Mouse (Mus musculus): ENCODE measurements around the gene Nup214. TPM values are rescaled to one million over a fixed set of nuclear protein-coding genes. Genes with fewer than 3 reads are reported as not detected.

Gene Nup214
- total RNA-seq, 2 experiments from 2014 or later: 63.9 to 65.9 TPM

DNA sequence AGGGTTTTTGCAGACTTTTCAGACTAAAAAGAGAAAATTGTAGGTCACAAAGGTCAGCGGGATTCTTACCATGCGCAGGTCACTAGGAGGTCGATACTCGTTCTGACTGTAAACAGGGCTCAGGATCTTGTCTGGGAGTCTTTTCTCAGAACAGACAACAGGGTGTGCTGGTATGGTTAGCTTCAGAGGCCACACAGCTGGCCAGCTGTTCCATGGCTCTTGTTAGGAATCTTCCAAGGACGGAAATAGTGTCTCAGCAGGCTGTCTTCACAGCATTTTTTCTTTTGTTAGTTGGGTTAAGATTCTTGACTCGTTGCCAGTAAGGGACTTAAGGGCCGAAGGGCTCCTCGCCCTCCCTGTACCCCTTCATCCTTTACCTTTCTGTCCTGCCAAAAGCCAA lies 7.4 kb upstream of the Nup214 start:
- no peak overlapping the region for H3K4me3 ChIP-seq
- intact Hi-C loops (cut with DNase I): no loop called here
- H3K27ac ChIP-seq: no peak overlapping the region
- DNase-seq (ENCODE audit: extremely low spot score in 1 of 2, low spot score in 2 of 2): no peak
- no peak for TF ChIP-seq CTCF (IDR thresholded peaks at IDR 0.05)

DNA sequence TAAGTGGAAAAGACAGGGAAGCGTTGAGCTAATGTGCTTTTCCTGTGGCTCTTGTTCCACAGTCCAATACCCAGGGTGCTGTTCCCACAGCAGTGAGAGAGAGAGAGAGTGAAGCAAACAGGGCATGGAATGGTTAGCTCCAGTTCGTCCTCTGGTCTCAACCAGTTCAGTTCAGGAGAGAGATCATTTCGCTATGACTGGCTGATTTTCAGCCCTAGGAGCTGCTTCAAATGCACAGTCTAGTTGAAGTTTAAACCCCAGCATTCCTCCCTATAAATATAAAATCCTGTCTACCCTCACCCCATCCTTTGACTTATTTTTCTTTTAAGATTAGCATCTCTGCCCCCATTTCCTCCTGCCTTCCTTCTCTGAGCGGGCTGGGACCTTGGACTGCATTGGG lies 1.6 kb upstream of the Nup214 start:
- no peak for TF ChIP-seq CTCF (IDR thresholded peaks at IDR 0.05)
- intact Hi-C loops (cut with DNase I): loop anchor here (2.0 kb wide), 1 partner anchor 56 kb away; no protein-coding TSS in a partner anchor
- no peak for DNase-seq (ENCODE audit: extremely low spot score in 1 of 2, low spot score in 2 of 2)
- H3K27ac ChIP-seq: no peak overlapping the region
- no peak overlapping the region for H3K4me3 ChIP-seq

DNA sequence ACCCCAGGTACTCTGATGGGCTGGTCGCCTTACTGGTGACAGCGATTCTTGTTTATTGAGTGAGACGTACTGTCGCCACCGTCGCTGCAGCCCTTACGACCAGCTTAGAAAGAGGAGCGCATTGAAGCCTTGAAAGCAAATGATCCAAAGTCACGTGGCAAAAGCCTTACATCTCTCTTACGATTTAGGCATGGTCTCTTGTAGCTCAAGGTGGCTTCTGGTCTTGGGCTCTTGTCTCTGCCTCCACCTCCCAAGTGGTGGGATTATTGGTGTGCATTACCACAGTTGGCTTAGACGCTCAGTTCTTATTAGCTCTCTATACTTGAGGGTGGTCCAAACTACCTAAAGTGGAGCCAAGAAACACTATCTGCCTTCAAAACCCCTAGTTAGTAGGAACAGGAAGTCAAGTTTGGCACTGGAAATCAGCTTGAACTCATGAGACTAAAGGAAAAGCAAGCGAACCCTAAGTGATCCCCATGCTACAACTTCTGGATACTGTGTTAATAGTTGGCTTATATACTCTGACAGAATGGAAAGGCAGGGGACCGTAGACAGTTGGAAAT lies 654 bp downstream of the Nup214 start:
- no peak for TF ChIP-seq CTCF (IDR thresholded peaks at IDR 0.05)
- Histone ChIP-seq H3K27ac (peak overlapping the region; percentile 93), H3K4me3 (peak overlapping the region; percentile 86)
- no peak for DNase-seq (ENCODE audit: extremely low spot score in 1 of 2, low spot score in 2 of 2)
- intact Hi-C loops (cut with DNase I): loop anchor here (2.0 to 5.0 kb wide), 2 partner anchors 162 to 303 kb away; partner anchors contain the start of gene Exosc2

DNA sequence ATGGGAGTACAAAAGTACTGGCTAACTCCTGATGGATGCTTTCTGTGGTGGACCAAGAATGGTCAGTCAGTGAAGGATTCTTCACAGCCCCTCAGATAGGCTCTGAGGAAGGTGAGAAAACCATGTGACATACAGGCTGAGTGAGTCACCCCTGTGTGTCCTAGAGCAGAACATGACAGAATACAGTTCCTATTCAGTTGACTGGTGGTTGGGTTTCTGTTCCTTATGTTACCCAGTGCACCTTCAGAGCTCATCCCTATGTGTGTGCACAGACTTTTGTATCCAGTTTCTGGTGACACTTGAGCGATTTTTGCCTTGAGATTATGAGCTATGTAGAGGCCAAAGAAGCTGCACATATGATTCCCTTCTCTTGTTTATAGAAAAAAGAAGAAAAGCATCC lies 13.5 kb downstream of the Nup214 start:
- intact Hi-C loops (cut with DNase I): no loop called here
- no peak overlapping the region for H3K4me3 ChIP-seq
- no peak for TF ChIP-seq CTCF (IDR thresholded peaks at IDR 0.05)
- DNase-seq (ENCODE audit: extremely low spot score in 1 of 2, low spot score in 2 of 2): no peak
- no peak overlapping the region for H3K27ac ChIP-seq

DNA sequence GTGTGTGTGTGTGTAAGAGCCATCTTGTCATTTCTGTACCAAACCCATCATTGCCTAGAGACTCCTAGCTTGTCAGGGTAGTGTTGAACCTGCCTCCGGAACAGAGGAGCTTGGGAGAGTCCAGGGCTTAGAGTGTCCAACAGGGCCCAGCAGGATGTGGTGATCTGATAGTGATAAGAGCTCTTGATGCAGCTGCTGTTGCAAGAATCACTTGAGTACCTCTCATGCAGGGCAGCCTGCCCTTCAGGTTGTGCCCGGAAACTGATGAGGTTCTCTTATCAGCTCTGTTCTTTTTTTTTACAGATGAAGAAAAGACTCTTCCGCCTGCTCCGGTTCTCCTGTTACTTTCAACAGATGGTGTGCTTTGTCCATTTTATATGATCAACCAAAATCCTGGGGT lies 16.7 kb downstream of the Nup214 start:
- Histone ChIP-seq H3K4me3 (no peak overlapping the region), H3K27ac (no peak overlapping the region)
- no peak for DNase-seq (ENCODE audit: extremely low spot score in 1 of 2, low spot score in 2 of 2)
- no peak for TF ChIP-seq CTCF (IDR thresholded peaks at IDR 0.05)
- intact Hi-C loops (cut with DNase I): no loop called here

DNA sequence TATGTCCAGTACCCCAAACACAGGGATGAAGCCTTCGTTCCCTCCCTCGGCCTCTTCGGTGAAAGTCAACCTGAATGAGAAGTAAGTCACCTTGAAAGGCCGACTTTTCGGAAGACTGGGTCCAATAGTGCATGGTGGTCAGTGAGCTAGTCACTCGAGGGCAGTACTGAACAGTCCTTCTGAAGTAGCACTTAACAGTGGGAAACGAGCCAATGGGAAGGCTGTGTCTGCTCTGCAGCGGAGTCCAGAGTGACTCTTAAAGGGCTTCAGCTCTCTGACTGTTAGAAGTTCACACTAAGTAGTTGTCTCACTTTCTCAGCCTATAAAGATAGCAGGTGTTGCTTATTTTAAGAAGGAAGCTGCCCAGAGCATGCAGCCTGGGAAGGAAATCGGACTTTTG lies 20.7 kb downstream of the Nup214 start:
- DNase-seq (ENCODE audit: extremely low spot score in 1 of 2, low spot score in 2 of 2): no peak
- TF ChIP-seq CTCF (IDR thresholded peaks at IDR 0.05): no peak
- no peak overlapping the region for H3K4me3 ChIP-seq
- intact Hi-C loops (cut with DNase I): no loop called here
- H3K27ac ChIP-seq: no peak overlapping the region

DNA sequence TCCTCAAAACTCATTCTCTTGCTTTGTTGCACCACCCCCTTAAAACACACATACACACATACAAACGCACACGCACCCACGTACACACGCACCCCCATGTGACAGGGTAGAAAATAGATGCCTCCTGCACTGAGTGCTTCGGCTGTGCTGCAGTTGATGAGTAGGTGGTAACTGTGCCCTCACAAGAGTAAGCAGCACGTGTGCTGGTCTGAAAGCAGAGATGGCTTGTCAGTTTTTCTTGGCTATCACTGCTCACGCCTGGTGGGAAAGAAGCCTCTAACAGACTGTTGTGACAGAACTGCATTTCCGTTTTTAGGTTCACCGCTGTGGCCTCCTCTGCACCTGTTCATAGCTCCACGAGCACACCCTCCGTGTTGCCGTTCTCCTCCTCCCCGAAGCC lies 21.8 kb downstream of the Nup214 start:
- peak; percentile 69 for DNase-seq (ENCODE audit: extremely low spot score in 1 of 2, low spot score in 2 of 2)
- TF ChIP-seq CTCF (IDR thresholded peaks at IDR 0.05): no peak
- intact Hi-C loops (cut with DNase I): no loop called here
- H3K4me3 ChIP-seq: no peak overlapping the region
- H3K27ac ChIP-seq: peak overlapping the region; percentile 28; the same call in 1 of the 2 replicates

DNA sequence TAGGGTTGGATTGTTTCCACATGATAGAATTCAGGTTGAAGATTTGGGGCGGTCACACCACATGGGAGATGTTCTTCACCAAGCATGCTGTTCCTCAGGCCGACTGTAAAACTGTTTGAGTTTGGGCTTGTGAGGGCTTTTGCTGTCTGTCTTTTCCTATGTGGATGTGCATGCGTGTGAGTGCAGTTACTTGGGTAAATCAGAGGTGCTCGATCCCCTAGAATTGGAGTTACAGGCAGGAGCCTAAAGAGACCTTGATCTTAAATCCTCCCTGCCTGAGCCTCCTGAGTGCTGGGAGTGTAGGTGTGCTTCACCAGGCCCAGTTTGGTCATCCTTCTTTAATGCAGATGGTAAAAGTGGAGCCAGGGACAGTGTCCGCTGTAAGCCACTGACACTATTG lies 23.3 kb downstream of the Nup214 start:
- intact Hi-C loops (cut with DNase I): no loop called here
- TF ChIP-seq CTCF (IDR thresholded peaks at IDR 0.05): no peak
- H3K27ac ChIP-seq: no peak overlapping the region
- no peak overlapping the region for H3K4me3 ChIP-seq
- DNase-seq (ENCODE audit: extremely low spot score in 1 of 2, low spot score in 2 of 2): no peak

DNA sequence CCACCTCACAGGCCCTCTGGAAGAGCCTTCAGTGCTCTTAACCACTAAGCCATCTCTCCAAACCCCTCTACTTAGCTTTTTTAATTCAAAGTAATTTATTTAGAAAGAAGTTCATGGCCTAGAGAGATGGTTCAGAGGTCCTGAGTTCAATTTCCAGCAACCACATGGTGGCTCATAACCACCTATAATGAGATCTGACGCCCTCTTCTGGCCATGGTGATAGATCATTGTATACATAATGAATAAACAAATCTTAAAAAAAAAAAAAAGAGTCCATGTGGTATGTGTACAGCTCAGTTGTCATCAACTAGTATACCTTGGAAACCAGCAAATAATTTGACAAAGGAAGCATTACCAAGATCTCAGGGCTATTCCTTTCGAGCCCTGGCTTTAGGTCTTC lies 24.2 kb downstream of the Nup214 start:
- intact Hi-C loops (cut with DNase I): no loop called here

DNA sequence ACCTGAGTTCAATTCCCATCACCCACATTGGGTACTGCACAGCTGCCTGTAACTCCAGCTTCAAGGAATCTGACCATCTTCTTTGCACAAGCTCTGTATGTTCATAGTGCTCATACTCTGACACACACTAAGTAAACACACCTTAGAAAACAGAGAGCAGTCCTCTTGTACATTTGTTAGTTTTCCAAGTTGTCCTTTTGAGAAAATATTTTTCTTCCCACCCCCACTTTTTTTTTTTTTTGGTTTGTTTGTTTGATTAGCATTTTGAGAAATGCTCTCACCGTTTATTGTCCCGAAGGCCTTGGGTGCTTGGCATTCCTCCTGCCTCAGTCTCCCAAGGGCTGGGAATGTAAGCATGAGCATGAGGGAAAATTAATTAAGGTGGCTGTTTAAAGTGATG lies 34.1 kb downstream of the Nup214 start:
- H3K4me3 ChIP-seq: no peak overlapping the region
- TF ChIP-seq CTCF (IDR thresholded peaks at IDR 0.05): no peak
- no peak overlapping the region for H3K27ac ChIP-seq
- no peak for DNase-seq (ENCODE audit: extremely low spot score in 1 of 2, low spot score in 2 of 2)
- intact Hi-C loops (cut with DNase I): no loop called here

More for the DNA sequence above, 24.2 kb downstream of the Nup214 start:
- no peak for DNase-seq (ENCODE audit: extremely low spot score in 1 of 2, low spot score in 2 of 2)
- no peak for TF ChIP-seq CTCF (IDR thresholded peaks at IDR 0.05)
- no peak overlapping the region for H3K4me3 ChIP-seq
- no peak overlapping the region for H3K27ac ChIP-seq

DNA sequence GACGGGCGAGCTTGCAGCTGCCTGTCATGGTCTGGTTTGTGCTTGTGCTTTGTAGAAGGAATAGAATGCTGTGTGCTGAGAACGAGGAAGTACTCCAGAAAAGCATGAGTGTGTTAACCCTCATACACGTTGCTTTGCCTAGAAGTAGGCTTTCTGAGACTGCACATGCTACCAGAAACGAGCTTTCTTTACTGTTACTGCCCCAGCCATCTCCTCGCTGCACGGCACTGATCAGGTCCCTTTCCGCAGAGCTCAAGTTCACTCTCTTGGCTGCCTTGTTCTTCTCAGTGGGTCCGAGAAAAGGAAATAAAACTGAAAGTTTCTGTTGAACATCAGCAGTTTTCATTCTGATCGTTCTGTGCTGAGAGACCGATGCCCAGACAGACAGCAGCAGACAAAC lies 34.5 kb downstream of the Nup214 start:
- no peak overlapping the region for H3K4me3 ChIP-seq
- intact Hi-C loops (cut with DNase I): no loop called here
- DNase-seq (ENCODE audit: extremely low spot score in 1 of 2, low spot score in 2 of 2): no peak

DNA sequence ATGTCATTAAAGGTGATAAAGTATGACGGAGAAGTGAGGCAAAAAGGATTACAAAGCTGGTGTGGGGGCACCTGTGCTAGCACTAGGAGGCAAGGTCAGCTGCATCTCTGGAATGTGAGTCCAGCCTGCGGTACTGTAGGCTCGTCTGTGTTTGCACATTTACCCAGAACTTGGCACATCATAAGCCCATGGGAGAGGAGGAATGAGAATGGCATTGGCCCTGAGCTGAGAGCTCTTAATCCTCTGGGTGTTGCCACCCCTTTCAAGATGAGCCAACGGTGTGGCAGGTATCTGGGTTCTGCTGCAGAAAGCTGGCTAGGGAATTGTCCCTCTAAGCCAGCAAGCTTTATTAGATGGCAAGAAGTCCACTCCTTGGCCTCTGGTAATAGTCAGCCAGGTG lies 45.5 kb downstream of the Nup214 start:
- no peak for TF ChIP-seq CTCF (IDR thresholded peaks at IDR 0.05)
- DNase-seq (ENCODE audit: extremely low spot score in 1 of 2, low spot score in 2 of 2): no peak
- H3K4me3 ChIP-seq: no peak overlapping the region
- intact Hi-C loops (cut with DNase I): loop anchor here (10.0 kb wide), 1 partner anchor 185 kb away; no protein-coding TSS in a partner anchor
- H3K27ac ChIP-seq: no peak overlapping the region

More for the DNA sequence above, 34.5 kb downstream of the Nup214 start:
- H3K27ac ChIP-seq: no peak overlapping the region
- no peak for TF ChIP-seq CTCF (IDR thresholded peaks at IDR 0.05)

DNA sequence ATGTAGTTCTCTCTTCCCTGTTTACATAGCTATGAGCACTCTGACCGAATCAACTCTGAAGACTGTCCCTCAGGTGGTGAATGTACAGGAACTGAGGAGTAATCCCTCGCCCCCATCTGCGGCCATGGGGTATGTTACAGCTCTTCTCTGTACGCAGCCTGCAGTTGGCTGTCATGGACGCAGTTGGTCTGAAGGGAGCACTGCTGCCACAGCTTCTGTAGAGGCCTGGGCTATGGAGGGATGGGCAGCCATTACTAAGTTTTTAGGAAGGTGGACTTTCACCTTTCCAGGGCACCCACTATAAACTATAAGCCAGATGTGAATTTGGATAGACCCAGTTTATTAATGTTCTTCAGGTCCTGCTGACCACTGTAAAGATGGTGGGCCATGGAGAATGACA lies 46.0 kb downstream of the Nup214 start:
- TF ChIP-seq CTCF (IDR thresholded peaks at IDR 0.05): no peak
- Histone ChIP-seq H3K4me3 (no peak overlapping the region), H3K27ac (no peak overlapping the region)
- intact Hi-C loops (cut with DNase I): loop anchor here (10.0 kb wide), 1 partner anchor 185 kb away; no protein-coding TSS in a partner anchor
- no peak for DNase-seq (ENCODE audit: extremely low spot score in 1 of 2, low spot score in 2 of 2)

Measured in left cerebral cortex, adult 2 months (tissue).